24 mouse cellular contexts compared by ENCODE assay signal in genomic region chr5:124896135-124896534, GRCm38 (mm10). TPM values are rescaled to one million over a fixed set of nuclear protein-coding genes. Genes with fewer than 3 reads are reported as not detected.
DNase-seq lines count a peak whose midpoint lies in the region; ATAC-seq and TF ChIP-seq lines count a peak whose summit lies in the region.
"Had no signal": no experiment of that assay in that cellular context is flagged by ENCODE, and none has a peak within 500 bp of the region (broad histone marks: within the 10 kb centered on the region; RNA-seq: fewer than 3 reads in every experiment).

No protein-coding gene starts in this region.

- DNase-seq in kidney, postnatal 25 days = no peak
- peak; percentile 70 for DNase-seq in lung, embryonic 14.5 days
- DNase-seq in lung, adult 18-20 months = no peak
- DNase-seq in embryonic facial prominence, embryonic 14.5 days (ENCODE audit: low spot score) = peak; percentile 42
- peak; percentile 22 for DNase-seq in mesoderm, embryonic 11.5 days (ENCODE audit: low read depth, low spot score)
- no peak for DNase-seq in adrenal gland, postnatal 14 days
- DNase-seq in urinary bladder, adult 18-20 months (ENCODE audit: low spot score in 2 of 2) = no peak
- DNase-seq: cerebellum, adult 18-20 months; cerebellum, postnatal 36 days; gastrocnemius, postnatal 36 days; heart, postnatal 4 days; layer of hippocampus, adult 9-11 months; right cerebral cortex, postnatal 14 days had no signal

- TF ChIP-seq CTCF in lung, embryonic 14.5 days (IDR thresholded peaks at IDR 0.05; ENCODE audit: low read depth) = no peak

- no peak overlapping the region for H3K27ac ChIP-seq in kidney, embryonic 14.5 days (ENCODE audit: low read depth, low read length)
- H3K27ac ChIP-seq in lung, embryonic 14.5 days (ENCODE audit: low read depth) = no peak overlapping the region
- H3K27ac ChIP-seq in embryonic facial prominence, embryonic 14.5 days (replicated peaks; ENCODE audit: low read depth, low read length) = no peak overlapping the region
- H3K27ac ChIP-seq: embryonic facial prominence, embryonic 15.5 days; heart, embryonic 15.5 days; hindbrain, postnatal 0 days; neural tube, embryonic 15.5 days; stomach, embryonic 15.5 days had no signal

- WGBS in kidney, embryonic 14.5 days = 48% methylated on average over 6 of the region's 8 CpGs
- WGBS in lung, embryonic 14.5 days = 40% methylated on average over 8 of the region's 8 CpGs
- 47% methylated on average over 5 of the region's 8 CpGs for WGBS in embryonic facial prominence, embryonic 14.5 days

- H3K4me3 ChIP-seq in kidney, embryonic 14.5 days (ENCODE audit: low read length) = no peak overlapping the region
- H3K4me3 ChIP-seq in lung, embryonic 14.5 days (ENCODE audit: low read depth, low read length) = no peak overlapping the region
- H3K4me3 ChIP-seq in embryonic facial prominence, embryonic 14.5 days (ENCODE audit: low read depth, low read length) = no peak overlapping the region
- H3K4me3 ChIP-seq: embryonic facial prominence, embryonic 15.5 days; heart, embryonic 15.5 days; megakaryocyte, embryonic 14.5 days; neural tube, embryonic 15.5 days; stomach, embryonic 15.5 days had no signal

- H3K9me3 ChIP-seq in kidney, embryonic 14.5 days (ENCODE audit: control insufficient read depth, low read length) = no peaks in the 10 kb centered on the region
- no peaks in the 10 kb centered on the region for H3K9me3 ChIP-seq in lung, embryonic 14.5 days (ENCODE audit: low read depth, low read length)
- H3K9me3 ChIP-seq in embryonic facial prominence, embryonic 14.5 days (ENCODE audit: control insufficient read depth, low read length) = no peaks in the 10 kb centered on the region
- H3K9me3 ChIP-seq: embryonic facial prominence, embryonic 15.5 days; heart, embryonic 15.5 days; megakaryocyte, embryonic 14.5 days; neural tube, embryonic 15.5 days; stomach, embryonic 15.5 days had no signal

- peaks cover 4% of the 10 kb centered on the region; the same call in 1 of the 2 replicates for H3K4me1 ChIP-seq in kidney, embryonic 14.5 days (ENCODE audit: control insufficient read depth, insufficient read depth, low read length)
- H3K4me1 ChIP-seq in lung, embryonic 14.5 days (ENCODE audit: insufficient read depth) = peaks cover 7% of the 10 kb centered on the region; the same call in 1 of the 2 replicates
- peaks cover 13% of the 10 kb centered on the region for H3K4me1 ChIP-seq in embryonic facial prominence, embryonic 14.5 days (ENCODE audit: control insufficient read depth, insufficient read depth, low read length)

- no peaks in the 10 kb centered on the region for H3K27me3 ChIP-seq in kidney, embryonic 14.5 days (ENCODE audit: control insufficient read depth, insufficient read depth, low read length)
- H3K27me3 ChIP-seq in lung, embryonic 14.5 days (ENCODE audit: insufficient read depth, low read length) = no peaks in the 10 kb centered on the region
- H3K27me3 ChIP-seq in embryonic facial prominence, embryonic 14.5 days (replicated peaks; ENCODE audit: control insufficient read depth, insufficient read depth, low read length) = no peaks in the 10 kb centered on the region
- H3K27me3 ChIP-seq: CH12.LX; embryonic facial prominence, embryonic 15.5 days; heart, embryonic 15.5 days; neural tube, embryonic 15.5 days; stomach, embryonic 15.5 days had no signal

- no peaks in the 10 kb centered on the region for H3K36me3 ChIP-seq in kidney, embryonic 14.5 days (ENCODE audit: control insufficient read depth, insufficient read depth, low read length)
- no peaks in the 10 kb centered on the region for H3K36me3 ChIP-seq in lung, embryonic 14.5 days (ENCODE audit: insufficient read depth)
- no peaks in the 10 kb centered on the region for H3K36me3 ChIP-seq in embryonic facial prominence, embryonic 14.5 days (ENCODE audit: control insufficient read depth, insufficient read depth, low read length)
- H3K36me3 ChIP-seq: embryonic facial prominence, embryonic 15.5 days; heart, embryonic 15.5 days; neural tube, embryonic 15.5 days; stomach, embryonic 15.5 days had no signal

- no peak overlapping the region for H3K9ac ChIP-seq in kidney, embryonic 14.5 days (ENCODE audit: low read depth, low read length)
- peak overlapping the region; percentile 9; the same call in 1 of the 2 replicates for H3K9ac ChIP-seq in lung, embryonic 14.5 days
- no peak overlapping the region for H3K9ac ChIP-seq in embryonic facial prominence, embryonic 14.5 days (ENCODE audit: low read depth, low read length)
- H3K9ac ChIP-seq: embryonic facial prominence, embryonic 15.5 days; heart, embryonic 15.5 days; neural tube, embryonic 15.5 days; stomach, embryonic 15.5 days had no signal

- H3K4me2 ChIP-seq in kidney, embryonic 14.5 days (replicated peaks; ENCODE audit: low read depth, low read length) = no peak overlapping the region
- no peak overlapping the region for H3K4me2 ChIP-seq in lung, embryonic 14.5 days
- no peak overlapping the region for H3K4me2 ChIP-seq in embryonic facial prominence, embryonic 14.5 days (ENCODE audit: low read depth, low read length)
- H3K4me2 ChIP-seq: embryonic facial prominence, embryonic 15.5 days; heart, embryonic 15.5 days; neural tube, embryonic 15.5 days; stomach, embryonic 15.5 days had no signal

- ATAC-seq in kidney, embryonic 14.5 days (ENCODE audit: low FRiP score, low TSS enrichment) = peak; percentile 58; the same call in 1 of the 2 replicates
- ATAC-seq in lung, embryonic 14.5 days (ENCODE audit: insufficient read depth) = 0 out of 2 replicates have a peak, but pooled peaks have one; percentile 43
- no peak for ATAC-seq in embryonic facial prominence, embryonic 14.5 days (ENCODE audit: low read depth)
- ATAC-seq: forebrain, embryonic 16.5 days; hindbrain, postnatal 0 days; intestine, postnatal 0 days; midbrain, embryonic 16.5 days had no signal

RNA-seq across cellular contexts. Expression of gene Zfp664, which starts 33.6 kb away (rescaled TPM):
- 108 and 129 TPM in 2 replicates for polyA plus RNA-seq in kidney, embryonic 14.5 days (2014; fragmentation: Nextera tagmentation; extraction: Ambion mirVana)
- polyA plus RNA-seq in lung, embryonic 14.5 days (2014; fragmentation: Nextera tagmentation; extraction: Ambion mirVana) = 90.7 and 98.9 TPM in 2 replicates
- 59.0 and 71.7 TPM in 2 replicates for polyA plus RNA-seq in embryonic facial prominence, embryonic 14.5 days (2014; fragmentation: Nextera tagmentation; extraction: Ambion mirVana)
- total RNA-seq in adrenal gland, postnatal 14 days (2021) = 53.2 and 54.8 TPM in 2 replicates

RNA-seq across cellular contexts. Expression of gene Ccdc92, which starts 33.9 kb away (rescaled TPM):
- polyA plus RNA-seq in kidney, embryonic 14.5 days (2014; fragmentation: Nextera tagmentation; extraction: Ambion mirVana) = 7.1 and 9.5 TPM in 2 replicates
- 7.5 and 8.8 TPM in 2 replicates for polyA plus RNA-seq in lung, embryonic 14.5 days (2014; fragmentation: Nextera tagmentation; extraction: Ambion mirVana)
- 8.5 and 10.1 TPM in 2 replicates for polyA plus RNA-seq in embryonic facial prominence, embryonic 14.5 days (2014; fragmentation: Nextera tagmentation; extraction: Ambion mirVana)
- 4.2 and 6.2 TPM in 2 replicates for total RNA-seq in adrenal gland, postnatal 14 days (2021)

Comparison
In these comparisons a context has a peak if more than half of its experiments do, and no peak if none do; other contexts are left out.
1. DNase-seq: peak in lung, embryonic 14.5 days (single experiment), embryonic facial prominence, embryonic 14.5 days (single experiment) and mesoderm, embryonic 11.5 days (single experiment); none in kidney, postnatal 25 days (0 of 2), lung, adult 18-20 months (0 of 2), adrenal gland, postnatal 14 days (single experiment) and urinary bladder, adult 18-20 months (0 of 2).